Mouse (Mus musculus): Measurements from ENCODE around the gene Olfr763.
"Not testable (repeated sequence)": the region's sequence is repeated elsewhere in the genome, so short reads cannot be mapped to it uniquely, and the experiment has no call there.

The Olfr763 gene

DNA sequence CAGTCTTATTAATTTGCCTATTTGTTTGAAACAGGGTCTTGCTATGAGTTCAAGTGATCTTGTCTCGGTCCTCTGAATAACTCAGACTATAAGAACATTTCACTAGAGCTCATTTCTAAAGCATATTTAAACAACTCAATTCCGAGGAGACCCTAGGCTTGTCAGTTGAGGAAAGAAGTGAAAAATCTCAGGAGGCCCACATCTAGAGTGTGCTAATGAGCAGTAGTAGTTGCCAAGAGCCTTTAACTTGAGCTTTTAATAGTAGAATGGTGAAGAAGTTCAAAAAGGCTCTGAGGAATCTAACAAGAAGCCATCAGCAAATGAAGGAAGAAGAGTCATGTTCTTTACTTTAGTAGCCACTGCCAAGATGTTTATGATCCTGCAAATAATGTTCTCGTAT lies 29.2 kb downstream of the Olfr763 start, which contains the start of gene Olfr764-ps1:
Gene Olfr764-ps1, minus strand, starts transcription at position 101 of the 400 bp plus-strand sequence.
- no peak for DNase-seq (ENCODE audit: low spot score in 2 of 2)

- not testable (repeated sequence) for DNase-seq (ENCODE audit: low spot score in 2 of 2)
These were observed 39.3 kb downstream of the Olfr763 start, which contains the start of gene Olfr765 for GRCm38 (mm10) chr10:129049898-129050297. Gene Olfr765, minus strand, starts transcription at chr10:129049998.
